Mouse (Mus musculus): ENCODE measurements around the gene Iqca. TPM values are rescaled to one million over a fixed set of nuclear protein-coding genes. Genes with fewer than 3 reads are reported as not detected.

Gene Iqca
- total RNA-seq, 2 experiments from 2014 or later: 0.69 TPM; not detected in 1

GRCm38 (mm10) chr1:90060054-90060453 lies 93.1 kb downstream of the Iqca start:
- no peak for DNase-seq

GRCm38 (mm10) chr1:90054991-90055390 lies 98.2 kb downstream of the Iqca start:
- DNase-seq: peak in 1 of 2 experiments; percentile 11

GRCm38 (mm10) chr1:90051347-90051746 lies 101.9 kb downstream of the Iqca start:
- peak; percentile 37 to 56 for DNase-seq

- no peak for DNase-seq
Observed at GRCm38 (mm10) chr1:90050046-90050739, 103.0 kb downstream of the Iqca start.

- DNase-seq: no peak
Observed at GRCm38 (mm10) chr1:90028305-90028704, 124.9 kb downstream of the Iqca start.

- peak; percentile 40 to 65 for DNase-seq
Observed at GRCm38 (mm10) chr1:90026945-90027344, 126.3 kb downstream of the Iqca start.

- no peak for DNase-seq
Observed at GRCm38 (mm10) chr1:90020336-90020735, 132.9 kb downstream of the Iqca start.

GRCm38 (mm10) chr1:90018071-90018470 lies 135.1 kb downstream of the Iqca start:
- no peak for DNase-seq

GRCm38 (mm10) chr1:90014446-90014845 lies 138.8 kb downstream of the Iqca start, which contains the start of gene Asb18:
Asb18 (minus strand) TSS chr1:90014666.
- DNase-seq: peak in 1 of 2 experiments; percentile 56

GRCm38 (mm10) chr1:90013273-90013672 lies 139.9 kb downstream of the Iqca start:
- DNase-seq: no peak

GRCm38 (mm10) chr1:90012850-90013249 lies 140.4 kb downstream of the Iqca start:
- DNase-seq: no peak

GRCm38 (mm10) chr1:90012168-90012567 lies 141.0 kb downstream of the Iqca start:
- DNase-seq: no peak

- DNase-seq: no peak
Observed at GRCm38 (mm10) chr1:90010077-90010476, 143.1 kb downstream of the Iqca start.

- DNase-seq: no peak
Observed at GRCm38 (mm10) chr1:90009188-90009587, 144.0 kb downstream of the Iqca start.

GRCm38 (mm10) chr1:90006666-90007065 lies 146.5 kb downstream of the Iqca start:
- DNase-seq: no peak

GRCm38 (mm10) chr1:90000981-90001380 lies 152.2 kb downstream of the Iqca start:
- DNase-seq: no peak

GRCm38 (mm10) chr1:89999858-90000257 lies 153.3 kb downstream of the Iqca start:
- peak; percentile 49 to 73 for DNase-seq

- no peak for DNase-seq
Observed at GRCm38 (mm10) chr1:89998696-89999095, 154.5 kb downstream of the Iqca start.

GRCm38 (mm10) chr1:89998076-89998475 lies 155.1 kb downstream of the Iqca start:
- peak; percentile 53 to 71 for DNase-seq

- no peak for DNase-seq
Observed at GRCm38 (mm10) chr1:89992256-89992655, 160.9 kb downstream of the Iqca start.

Data from heart, adult 18-20 months (tissue).